Comparison of ENCODE assay signal across 27 mouse cellular contexts in genomic region chr16:31682291-31682690, GRCm38 (mm10).
"Had no signal": no experiment of that assay in that cellular context is flagged by ENCODE, and none has a peak within 500 bp of the region (broad histone marks: within the 10 kb centered on the region; RNA-seq: fewer than 3 reads in every experiment).

No protein-coding gene starts in this region.

- H3K4me1 ChIP-seq: embryonic facial prominence, embryonic 10.5 days; embryonic facial prominence, embryonic 12.5 days; embryonic facial prominence, embryonic 13.5 days; forebrain, embryonic 10.5 days; forebrain, embryonic 12.5 days; forebrain, embryonic 15.5 days had no signal

- ATAC-seq: forebrain, embryonic 13.5 days; forebrain, embryonic 14.5 days; forebrain, embryonic 15.5 days; forebrain, embryonic 16.5 days; forebrain, postnatal 0 days had no signal

- H3K27ac ChIP-seq: embryonic facial prominence, embryonic 10.5 days; embryonic facial prominence, embryonic 12.5 days; embryonic facial prominence, embryonic 13.5 days; embryonic facial prominence, embryonic 15.5 days; forebrain, embryonic 10.5 days; forebrain, embryonic 12.5 days; forebrain, embryonic 13.5 days; forebrain, embryonic 15.5 days; gastrocnemius, adult 2 months; heart, adult 2 months had no signal

- H3K9ac ChIP-seq: embryonic facial prominence, embryonic 12.5 days; embryonic facial prominence, embryonic 13.5 days; embryonic facial prominence, embryonic 15.5 days; forebrain, embryonic 12.5 days; forebrain, embryonic 13.5 days; forebrain, embryonic 15.5 days; forebrain, postnatal 0 days had no signal

- H3K9me3 ChIP-seq: embryonic facial prominence, embryonic 10.5 days; embryonic facial prominence, embryonic 12.5 days; embryonic facial prominence, embryonic 13.5 days; embryonic facial prominence, embryonic 15.5 days; forebrain, embryonic 10.5 days; forebrain, embryonic 12.5 days; forebrain, embryonic 13.5 days; forebrain, embryonic 15.5 days had no signal

- DNase-seq: cerebellum, adult 9-10 months; cerebellum, adult 9-11 months; cerebellum, postnatal 10 days; cerebellum, postnatal 14 days; cerebellum, postnatal 25 days; cerebellum, postnatal 36 days; embryo, embryonic 11 days; forebrain, postnatal 0 days; gastrocnemius, adult 2 months; gastrocnemius, postnatal 10 days; gastrocnemius, postnatal 14 days; gastrocnemius, postnatal 25 days; gastrocnemius, postnatal 36 days; heart, adult 11 months; heart, adult 18-20 months; heart, adult 2 months had no signal

- H3K27me3 ChIP-seq: embryonic facial prominence, embryonic 12.5 days; embryonic facial prominence, embryonic 13.5 days; embryonic facial prominence, embryonic 15.5 days; forebrain, embryonic 12.5 days; forebrain, embryonic 13.5 days; forebrain, embryonic 15.5 days had no signal

- H3K4me3 ChIP-seq: embryonic facial prominence, embryonic 10.5 days; embryonic facial prominence, embryonic 12.5 days; embryonic facial prominence, embryonic 13.5 days; embryonic facial prominence, embryonic 15.5 days; erythroblast, embryonic 14.5 days; forebrain, embryonic 10.5 days; forebrain, embryonic 12.5 days; forebrain, embryonic 13.5 days; forebrain, embryonic 15.5 days; gastrocnemius, adult 2 months; heart, adult 2 months had no signal

- H3K4me2 ChIP-seq: embryonic facial prominence, embryonic 12.5 days; embryonic facial prominence, embryonic 13.5 days; embryonic facial prominence, embryonic 15.5 days; forebrain, embryonic 12.5 days; forebrain, embryonic 13.5 days; forebrain, embryonic 15.5 days had no signal
